Mouse (Mus musculus): ENCODE measurements around the gene Pex14.

Pex14 gene

GRCm38 (mm10) chr4:148952328-148953222 lies 147.1 kb downstream of the Pex14 start:
- DNase-seq (ENCODE audit: low spot score in 2 of 2) = peak in 1 of 2 experiments; percentile 35

DNA sequence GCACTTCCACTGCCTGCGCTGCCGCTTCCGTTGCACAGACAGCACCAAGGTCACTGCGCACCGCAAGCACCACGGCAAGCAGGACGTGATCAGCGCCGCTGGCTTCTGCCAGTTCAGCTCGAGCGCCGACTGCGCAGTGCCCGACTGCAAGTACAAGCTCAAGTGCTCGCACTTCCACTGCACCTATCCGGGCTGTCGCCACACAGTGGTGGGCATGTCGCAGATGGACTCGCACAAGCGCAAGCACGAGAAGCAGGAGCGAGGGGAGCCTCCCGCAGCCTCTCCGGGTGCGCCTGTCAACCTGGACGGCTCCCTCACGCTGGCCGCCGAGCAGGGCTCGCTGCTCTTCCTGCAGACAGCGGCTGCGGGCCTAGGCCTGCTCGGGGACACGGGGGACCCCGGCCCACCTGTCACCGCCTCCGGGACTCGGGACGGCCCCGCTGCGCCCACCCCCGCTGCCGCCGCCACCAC lies 147.8 kb downstream of the Pex14 start:
- DNase-seq (ENCODE audit: low spot score in 2 of 2) = peak; percentile 50 to 58

- peak; percentile 59 to 60 for DNase-seq (ENCODE audit: low spot score in 2 of 2)
These were observed 148.6 kb downstream of the Pex14 start for GRCm38 (mm10) chr4:148950932-148951650.

DNA sequence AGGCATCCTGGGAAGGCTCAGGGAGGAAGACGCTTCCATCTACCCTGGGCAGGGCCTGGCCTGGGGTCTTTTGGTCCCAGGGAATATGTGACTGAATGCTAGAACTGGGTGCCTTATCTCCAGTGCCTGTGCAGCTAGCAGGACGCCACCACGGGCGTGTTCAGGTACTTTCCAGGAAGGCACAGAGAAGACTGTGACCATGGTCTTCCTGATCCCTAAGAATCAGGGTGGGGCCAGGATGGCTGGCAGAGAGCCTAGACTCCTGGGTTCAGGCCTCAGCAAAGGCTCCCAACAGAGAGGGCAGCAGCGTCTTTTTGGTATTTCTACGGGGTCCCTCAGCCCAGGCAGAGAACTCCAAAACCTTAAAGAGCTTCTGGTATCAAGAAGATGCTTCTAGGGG lies 149.2 kb downstream of the Pex14 start:
- no peak for DNase-seq (ENCODE audit: low spot score in 2 of 2)

DNA sequence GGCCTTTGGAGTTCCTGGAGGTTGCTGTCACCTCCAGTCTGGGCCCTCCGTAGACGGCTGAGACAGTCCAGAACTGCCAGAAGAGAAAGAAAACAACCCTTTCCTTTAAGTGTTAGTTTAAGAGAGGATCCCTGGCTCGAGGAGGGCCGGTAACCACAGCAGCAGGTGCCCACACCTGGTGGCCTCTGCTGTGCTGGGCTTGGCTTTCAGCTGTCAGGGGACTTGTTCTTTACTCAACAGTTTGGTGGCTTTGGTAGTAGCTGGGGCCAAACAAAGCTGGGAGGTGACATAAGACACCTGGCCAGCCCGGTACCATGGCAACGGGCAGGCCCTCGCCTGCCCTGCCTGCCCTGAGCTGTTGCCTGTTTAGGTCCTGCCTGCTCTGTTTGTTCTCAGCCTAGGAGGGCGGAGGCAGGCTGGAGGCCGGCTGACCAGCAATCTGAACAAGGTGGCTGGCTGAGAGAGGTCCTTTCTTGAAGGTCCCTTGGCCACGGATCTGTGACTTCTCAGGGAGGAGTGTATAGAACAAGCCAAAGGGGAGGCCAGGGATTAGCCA lies 151.8 kb downstream of the Pex14 start:
- no peak for DNase-seq (ENCODE audit: low spot score in 2 of 2)

DNA sequence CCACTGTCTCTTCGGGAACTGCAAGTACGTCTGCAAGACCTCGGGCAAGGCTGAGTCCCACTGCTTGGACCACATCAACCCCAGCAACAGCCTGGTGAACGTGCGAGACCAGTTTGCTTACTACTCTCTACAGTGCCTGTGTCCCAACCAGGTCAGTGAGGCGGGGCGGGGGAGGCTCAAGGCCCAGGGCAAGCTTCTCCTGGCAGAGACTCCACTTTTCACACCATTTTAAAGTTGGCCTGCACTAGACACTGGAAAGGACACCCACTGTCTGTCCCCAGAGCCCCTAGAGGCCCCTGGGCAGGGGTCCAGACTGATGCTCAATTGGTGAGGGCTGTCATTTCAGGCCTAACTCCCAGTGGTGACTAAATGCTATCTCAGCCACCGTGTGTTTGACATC lies 153.6 kb downstream of the Pex14 start:
- DNase-seq (ENCODE audit: low spot score in 2 of 2) = no peak

- peak; percentile 35 to 54 for DNase-seq (ENCODE audit: low spot score in 2 of 2)
These were observed 154.2 kb downstream of the Pex14 start for GRCm38 (mm10) chr4:148945476-148945881.

DNA sequence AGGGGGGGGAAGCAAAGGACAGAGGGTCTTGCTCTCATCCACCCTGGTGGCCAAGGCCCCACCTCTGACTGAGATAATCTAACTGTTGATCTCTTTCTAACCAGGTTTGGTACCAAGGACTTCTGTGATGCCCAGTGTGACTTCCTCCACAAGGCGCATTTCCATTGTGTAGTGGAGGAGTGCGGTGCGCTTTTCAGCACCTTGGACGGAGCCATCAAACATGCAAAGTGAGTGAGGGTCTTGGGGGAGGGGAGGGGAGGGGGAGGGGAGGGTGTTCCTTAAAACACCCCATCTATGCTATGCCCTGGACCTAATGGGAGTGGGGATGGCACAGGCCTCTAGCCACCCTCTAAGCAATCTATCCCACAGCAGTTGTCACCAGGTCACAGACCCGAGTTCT lies 156.6 kb downstream of the Pex14 start:
- no peak for DNase-seq (ENCODE audit: low spot score in 2 of 2)

GRCm38 (mm10) chr4:148941321-148941720 lies 158.4 kb downstream of the Pex14 start:
- no peak for DNase-seq (ENCODE audit: low spot score in 2 of 2)

DNA sequence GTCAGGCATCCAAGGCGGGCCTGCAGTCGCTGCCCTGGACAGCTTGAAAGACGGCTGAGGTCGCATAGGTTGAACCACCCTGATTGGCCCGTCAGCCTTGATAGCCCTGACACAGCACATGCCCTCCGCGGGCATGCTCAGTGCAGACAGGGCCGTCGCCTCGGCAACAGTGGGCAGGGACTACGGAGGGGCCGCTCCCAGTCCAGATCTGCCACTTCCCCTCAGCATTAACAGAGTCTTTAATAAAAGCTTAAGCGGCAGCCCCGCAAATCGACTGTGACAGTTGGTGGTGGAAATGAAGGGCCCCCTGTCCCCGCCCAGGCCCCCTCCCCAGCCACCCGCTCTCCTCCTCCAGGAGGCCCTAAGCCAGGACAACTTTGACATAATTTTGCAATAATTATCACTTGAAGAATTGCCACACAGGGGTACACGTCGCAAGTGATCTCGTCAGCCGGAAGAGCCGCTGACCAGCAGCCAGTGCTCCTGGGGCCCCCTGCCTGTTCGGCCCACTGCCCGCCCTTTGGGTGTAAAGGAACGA lies 158.9 kb downstream of the Pex14 start:
- no peak for DNase-seq (ENCODE audit: low spot score in 2 of 2)

DNA sequence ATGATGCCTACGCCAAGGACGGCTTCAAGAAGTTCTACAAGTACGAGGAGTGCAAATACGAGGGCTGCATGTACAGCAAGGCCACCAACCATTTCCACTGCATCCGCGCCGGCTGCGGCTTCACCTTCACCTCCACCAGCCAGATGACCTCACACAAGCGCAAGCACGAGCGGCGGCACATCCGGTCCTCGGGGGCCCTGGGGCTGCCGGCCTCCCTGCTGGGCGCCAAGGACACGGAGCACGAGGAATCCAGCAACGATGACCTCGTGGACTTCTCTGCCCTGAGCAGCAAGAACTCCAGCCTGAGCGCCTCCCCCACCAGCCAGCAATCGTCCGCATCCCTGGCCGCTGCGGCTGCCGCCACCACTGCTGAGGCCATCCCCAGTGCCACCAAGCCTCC lies 161.1 kb downstream of the Pex14 start:
- no peak for DNase-seq (ENCODE audit: low spot score in 2 of 2)

DNA sequence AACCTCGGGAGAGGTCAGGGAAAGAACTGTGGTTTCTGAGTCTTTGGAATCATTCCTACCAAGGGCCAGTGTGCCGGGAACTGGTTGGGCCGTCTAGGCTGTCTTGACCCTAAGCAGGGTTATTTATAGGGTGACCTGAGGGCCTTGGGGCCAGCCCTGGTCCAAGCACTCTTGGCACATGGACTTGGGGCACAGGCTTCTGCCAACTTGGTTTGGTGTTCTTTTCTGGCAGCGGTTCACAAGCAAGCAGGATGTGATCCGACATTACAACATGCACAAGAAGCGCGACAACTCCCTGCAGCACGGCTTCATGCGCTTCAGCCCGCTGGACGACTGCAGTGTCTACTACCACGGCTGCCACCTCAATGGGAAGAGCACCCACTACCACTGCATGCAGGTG lies 162.9 kb downstream of the Pex14 start:
- no peak for DNase-seq (ENCODE audit: low spot score in 2 of 2)

- DNase-seq (ENCODE audit: low spot score in 2 of 2) = no peak
These were observed 163.6 kb downstream of the Pex14 start for GRCm38 (mm10) chr4:148936111-148936510.

GRCm38 (mm10) chr4:148935211-148935610 lies 164.5 kb downstream of the Pex14 start:
- DNase-seq (ENCODE audit: low spot score in 2 of 2) = no peak

DNA sequence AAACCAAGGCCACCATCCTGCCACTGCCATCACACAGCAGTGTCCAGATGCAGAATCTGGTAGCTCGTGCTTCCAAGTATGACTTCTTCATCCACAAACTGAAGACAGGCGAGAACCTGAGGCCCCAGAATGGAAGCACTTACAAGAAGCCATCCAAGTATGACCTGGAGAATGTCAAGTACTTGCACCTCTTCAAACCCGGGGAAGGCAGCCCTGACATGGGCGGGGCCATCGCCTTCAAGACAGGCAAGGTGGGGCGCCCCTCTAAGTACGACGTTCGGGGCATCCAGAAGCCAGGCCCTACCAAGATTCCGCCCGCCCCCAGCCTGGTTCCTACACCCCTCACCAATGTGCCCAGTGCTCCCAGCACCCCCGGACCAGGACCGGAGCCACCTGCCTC lies 166.6 kb downstream of the Pex14 start:
- DNase-seq (ENCODE audit: low spot score in 2 of 2) = no peak

GRCm38 (mm10) chr4:148930721-148931229 lies 168.9 kb downstream of the Pex14 start:
- DNase-seq (ENCODE audit: low spot score in 2 of 2) = no peak

- DNase-seq (ENCODE audit: low spot score in 2 of 2) = no peak
These were observed 170.8 kb downstream of the Pex14 start for GRCm38 (mm10) chr4:148928876-148929275.

DNA sequence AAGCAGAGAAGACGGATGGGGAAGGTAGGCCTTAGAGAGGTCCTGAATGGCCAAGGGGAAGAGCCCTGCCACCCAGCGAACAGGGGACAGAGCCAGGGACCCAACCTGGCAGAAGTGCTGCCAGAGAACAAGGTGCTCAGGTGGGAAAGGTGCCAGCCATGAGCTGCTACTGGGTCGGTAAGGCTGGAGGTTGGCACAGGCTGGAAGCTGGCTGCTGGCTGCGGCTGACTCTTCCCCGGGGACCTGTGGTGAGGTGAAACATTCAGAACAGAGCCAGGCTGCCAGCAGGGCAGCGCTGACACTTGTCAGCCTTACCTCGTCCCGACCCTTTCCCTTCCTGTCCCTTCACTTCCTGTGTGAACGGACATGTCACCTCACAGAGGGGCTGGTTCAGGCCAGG lies 171.4 kb downstream of the Pex14 start:
- DNase-seq (ENCODE audit: low spot score in 2 of 2) = no peak

GRCm38 (mm10) chr4:148926459-148926858 lies 173.2 kb downstream of the Pex14 start:
- DNase-seq (ENCODE audit: low spot score in 2 of 2) = no peak

DNA sequence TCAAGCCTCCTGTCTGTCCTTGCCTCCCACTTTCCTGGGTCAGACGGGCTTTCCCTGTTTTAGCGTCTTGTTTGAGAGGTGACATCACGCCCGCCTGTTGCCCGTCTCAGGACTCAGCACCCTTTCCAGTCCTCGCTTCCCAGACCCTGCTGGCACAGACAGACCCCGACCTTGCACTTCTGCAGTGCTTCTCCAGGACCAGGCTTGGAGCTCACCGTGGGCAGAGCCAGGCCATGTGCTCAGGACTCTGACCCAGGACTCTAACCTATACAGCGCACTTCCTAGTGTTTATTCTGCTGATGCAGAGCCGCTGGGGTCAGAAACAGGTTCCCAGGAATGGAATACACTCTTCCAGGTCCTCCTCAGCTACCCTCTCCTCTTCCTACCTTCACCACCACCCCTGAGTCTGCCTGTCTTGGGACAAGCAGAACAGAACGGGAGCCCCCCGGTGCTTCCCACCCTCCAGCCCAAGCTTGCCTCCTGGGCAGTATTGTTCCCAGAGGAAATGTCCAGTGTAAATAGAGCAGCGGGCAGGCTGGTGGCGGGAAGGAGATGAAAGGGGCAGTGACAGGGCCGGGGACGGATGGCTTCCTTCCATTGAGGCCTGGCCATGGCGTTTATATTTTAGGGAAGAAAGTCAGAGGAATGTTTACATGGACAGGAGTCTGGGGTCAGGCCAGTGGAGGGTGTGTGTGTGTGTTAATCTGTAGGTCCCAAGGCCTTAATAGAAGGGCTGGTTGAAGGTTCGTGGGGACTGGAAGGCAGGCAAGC lies 173.9 kb downstream of the Pex14 start:
- DNase-seq (ENCODE audit: low spot score in 2 of 2) = no peak

GRCm38 (mm10) chr4:148923976-148924375 lies 175.7 kb downstream of the Pex14 start:
- DNase-seq (ENCODE audit: low spot score in 2 of 2) = no peak

All from right cerebral cortex, adult 2 months (tissue).